Mouse (Mus musculus): Measurements from ENCODE around the gene Rpl27. TPM values are rescaled to one million over a fixed set of nuclear protein-coding genes. Genes with fewer than 3 reads are reported as not detected.
A peak's percentile ranks its signal among the peaks of the same experiment; 100 is the strongest.
"Not testable (repeated sequence)": the region's sequence is repeated elsewhere in the genome, so short reads cannot be mapped to it uniquely, and the experiment has no call there.

Rpl27 gene
- total RNA-seq, 2 experiments from 2014 or later: 40.7 to 42.5 TPM

DNA sequence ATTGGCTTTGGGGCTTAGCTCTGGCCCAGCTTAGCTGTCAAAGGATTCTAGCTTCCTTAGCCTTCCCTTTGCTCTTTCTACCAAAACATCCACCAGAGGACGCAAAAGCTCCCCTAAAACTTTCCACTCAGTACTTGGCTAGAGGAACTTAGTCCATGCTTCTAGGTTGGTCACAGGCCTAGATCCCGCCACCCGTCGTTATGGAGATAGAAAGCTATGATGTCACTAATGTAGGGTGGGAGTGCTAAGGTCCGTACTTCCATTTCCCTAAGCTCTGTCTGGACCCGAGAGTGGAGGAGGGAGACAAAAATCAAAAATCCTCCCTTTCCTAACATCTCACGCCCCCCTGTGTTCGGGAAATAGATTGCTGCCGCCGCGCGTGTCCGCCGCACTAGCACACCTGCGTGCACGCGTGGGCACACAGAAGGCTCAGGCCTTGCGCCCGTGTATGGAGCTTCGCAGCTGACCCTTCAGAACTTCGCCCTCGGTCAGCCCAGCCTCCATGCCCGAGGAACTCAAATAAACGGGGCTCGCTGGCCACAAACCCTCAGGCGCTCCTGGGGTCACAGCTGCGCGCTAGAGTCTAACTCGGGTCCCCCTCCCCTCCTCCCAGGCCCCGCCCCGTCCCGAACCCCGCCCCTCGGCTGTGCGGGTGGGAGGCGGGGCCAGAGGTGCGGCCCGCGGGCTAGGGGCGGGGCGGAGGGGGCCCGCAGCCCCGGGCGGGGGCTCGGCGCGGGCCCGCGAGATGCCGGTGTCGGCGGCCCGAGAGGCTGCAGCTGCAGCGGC lies 25.6 kb downstream of the Rpl27 start:
- DNase-seq (ENCODE audit: low spot score in 2 of 2): peak; percentile 23 to 77

DNA sequence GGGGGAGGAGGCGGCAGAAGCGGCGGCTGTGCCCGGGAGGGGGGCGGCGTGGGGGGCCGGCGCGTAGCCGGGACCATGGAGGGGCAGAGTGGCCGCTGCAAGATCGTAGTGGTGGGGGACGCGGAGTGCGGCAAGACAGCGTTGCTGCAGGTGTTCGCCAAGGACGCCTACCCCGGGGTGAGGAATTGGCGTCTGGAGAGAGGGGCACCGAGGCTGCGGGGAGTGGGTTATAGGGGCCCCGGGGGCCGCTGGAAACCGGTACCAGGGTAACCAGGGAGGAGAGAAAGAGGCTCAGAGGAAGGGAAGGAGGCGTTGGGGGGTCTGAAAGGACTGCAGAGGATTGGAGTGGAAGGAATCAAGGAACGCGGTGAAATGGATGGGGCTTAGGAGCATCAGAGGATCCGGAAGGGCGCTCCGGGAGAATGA lies 26.2 kb downstream of the Rpl27 start:
- DNase-seq (ENCODE audit: low spot score in 2 of 2): no peak

DNA sequence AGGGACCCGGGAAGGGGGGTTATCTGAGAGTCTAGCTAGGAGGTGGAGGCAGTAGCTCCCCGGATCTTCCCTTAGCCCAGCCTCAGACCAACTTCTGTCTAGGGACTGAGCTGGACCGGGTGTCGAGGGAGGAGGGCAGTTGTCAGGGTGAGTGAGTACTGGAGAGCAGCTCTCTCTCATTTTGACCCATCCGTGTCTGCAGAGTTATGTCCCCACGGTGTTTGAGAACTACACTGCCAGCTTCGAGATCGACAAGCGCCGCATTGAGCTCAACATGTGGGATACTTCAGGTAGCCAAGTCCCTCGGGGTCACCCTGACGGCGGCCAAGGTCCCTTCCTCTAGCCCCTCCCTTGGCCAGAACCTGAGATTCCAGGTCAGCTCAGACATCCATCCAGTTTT lies 26.6 kb downstream of the Rpl27 start:
- DNase-seq (ENCODE audit: low spot score in 2 of 2): no peak

DNA sequence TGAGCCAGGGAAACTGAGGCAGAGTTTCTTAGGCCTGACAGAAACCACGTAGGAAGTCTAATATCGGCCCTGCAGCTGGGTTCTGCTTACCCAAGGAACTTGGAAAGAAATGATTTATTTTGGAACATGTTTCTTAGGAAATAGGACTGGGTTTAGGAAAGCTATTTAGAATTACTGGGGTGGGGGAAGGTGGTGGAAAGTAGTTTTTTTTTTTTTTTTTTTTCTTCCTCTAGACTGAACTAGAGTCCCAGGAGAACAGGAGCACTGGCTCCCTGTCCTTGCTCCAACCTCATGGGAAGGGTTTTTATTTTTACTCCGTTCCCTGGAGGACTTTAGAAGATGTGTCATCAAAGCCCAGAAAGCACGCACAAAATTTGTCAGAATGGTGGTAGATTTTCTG lies 27.1 kb downstream of the Rpl27 start:
- no peak for DNase-seq (ENCODE audit: low spot score in 2 of 2)

DNA sequence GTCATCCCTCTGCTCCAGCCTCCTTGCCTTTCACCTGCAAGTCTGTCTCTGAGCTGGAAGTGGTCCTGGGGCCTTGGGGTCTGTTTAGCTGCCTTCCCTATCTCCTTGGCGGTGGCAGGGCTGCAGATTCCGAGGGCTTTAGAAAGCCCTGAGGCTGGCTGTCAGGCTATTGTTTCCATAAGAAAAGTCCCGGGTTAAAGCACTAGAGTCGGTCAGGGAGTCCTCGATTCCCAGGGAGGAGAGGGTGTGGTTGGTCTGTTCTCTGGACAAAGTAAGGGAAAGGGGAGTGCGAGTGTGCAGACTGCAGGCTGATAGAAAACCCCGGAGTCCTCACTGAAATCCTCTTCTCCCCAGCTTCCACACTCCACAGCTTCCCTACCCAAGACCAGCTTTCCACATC lies 28.1 kb downstream of the Rpl27 start:
- DNase-seq (ENCODE audit: low spot score in 2 of 2): no peak

DNA sequence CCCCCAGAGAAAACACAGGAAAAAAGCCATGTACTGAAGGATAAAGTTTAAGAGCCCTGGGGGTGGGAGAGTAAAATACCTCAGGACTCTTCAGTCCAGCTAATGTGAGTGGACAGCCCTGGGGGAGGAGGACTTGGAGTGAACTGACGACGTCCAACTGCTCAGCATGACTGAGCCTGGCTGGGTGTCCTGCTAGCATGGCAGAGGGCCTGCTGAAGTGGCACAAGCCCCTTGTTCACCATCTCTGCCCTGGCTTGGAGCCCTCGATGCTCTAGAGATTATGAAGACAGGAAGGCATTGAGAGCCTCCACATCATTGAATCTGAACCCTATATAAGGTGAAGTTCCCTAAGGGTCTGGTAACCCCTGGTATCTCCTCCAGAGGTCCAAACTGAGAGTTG lies 29.8 kb downstream of the Rpl27 start:
- no peak for DNase-seq (ENCODE audit: low spot score in 2 of 2)

DNA sequence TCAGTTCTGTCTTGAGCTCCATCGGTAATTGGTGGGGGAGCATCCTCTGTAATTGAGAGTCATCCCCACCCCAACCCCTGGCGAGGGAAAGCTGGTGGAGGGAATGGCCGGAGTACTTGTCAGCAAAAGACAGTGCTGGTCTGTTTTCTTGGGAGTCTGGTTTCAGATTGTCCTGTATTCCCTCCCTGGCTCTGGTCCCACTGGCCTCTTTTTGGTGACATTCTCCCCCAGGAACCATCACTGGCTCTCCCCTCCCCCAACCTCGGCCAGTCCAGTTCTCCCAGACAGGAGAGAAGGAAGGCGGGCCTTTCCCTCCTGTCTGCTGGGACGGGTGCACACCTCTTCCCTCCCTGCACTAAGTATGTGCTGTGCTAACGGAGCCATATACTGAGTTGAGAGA lies 30.2 kb downstream of the Rpl27 start:
- peak; percentile 8 to 19 for DNase-seq (ENCODE audit: low spot score in 2 of 2)

DNA sequence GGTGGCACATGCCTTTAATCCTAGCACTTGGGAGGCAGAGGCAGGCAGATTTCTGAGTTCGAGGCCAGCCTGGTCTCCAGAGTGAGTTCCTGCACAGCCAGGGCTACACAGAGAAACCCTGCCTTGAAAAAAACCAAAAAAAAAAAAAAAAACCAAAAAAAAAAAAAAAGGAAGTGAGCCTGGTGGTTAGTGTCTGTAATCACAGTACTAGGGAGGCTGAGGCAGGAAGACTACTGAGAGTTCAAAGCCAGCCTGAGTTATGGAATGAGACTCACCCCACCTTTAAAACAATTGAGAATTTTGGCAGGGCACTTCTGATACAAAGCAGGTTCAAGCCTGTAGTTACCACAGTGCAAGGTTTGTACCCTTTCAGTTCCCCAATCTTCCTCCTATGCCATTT lies 31.6 kb downstream of the Rpl27 start:
- not testable (repeated sequence) for DNase-seq (ENCODE audit: low spot score in 2 of 2)

DNA sequence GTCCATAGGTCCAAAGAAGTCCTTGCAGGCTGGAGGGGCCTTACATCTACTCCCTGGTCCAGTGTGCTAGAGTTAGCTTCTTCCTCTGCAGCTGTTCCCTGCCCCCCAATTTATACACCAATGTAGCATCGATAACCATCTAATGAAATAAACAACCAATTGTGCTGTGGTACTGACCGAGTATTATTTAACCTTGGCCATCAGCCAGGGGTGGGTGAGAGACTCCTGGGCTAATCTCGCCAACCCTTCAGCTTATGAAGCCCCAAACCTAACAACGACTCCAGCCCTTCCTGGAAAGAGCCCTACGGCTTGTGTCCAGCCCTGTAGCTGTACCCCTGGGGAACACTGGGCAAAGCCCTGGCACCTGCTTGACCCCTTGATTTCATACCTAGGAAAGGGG lies 32.2 kb downstream of the Rpl27 start:
- no peak for DNase-seq (ENCODE audit: low spot score in 2 of 2)

DNA sequence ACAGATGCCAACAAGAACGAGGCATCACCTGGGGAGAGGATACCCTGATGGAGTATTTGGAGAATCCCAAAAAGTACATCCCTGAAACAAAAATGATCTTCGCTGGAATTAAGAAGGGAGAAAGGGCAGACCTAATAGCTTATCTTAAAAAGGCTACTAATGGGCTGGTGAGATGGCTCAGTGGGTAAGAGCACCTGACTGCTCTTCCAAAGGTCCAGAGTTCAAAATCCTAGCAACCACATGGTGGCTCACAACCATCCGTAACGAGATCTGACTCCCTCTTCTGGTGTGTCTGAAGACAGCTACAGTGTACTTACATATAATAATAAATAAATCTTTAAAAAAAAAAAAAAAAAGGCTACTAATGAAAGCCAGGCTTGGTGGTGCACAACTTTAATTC lies 34.3 kb downstream of the Rpl27 start:
- DNase-seq (ENCODE audit: low spot score in 2 of 2): not testable (repeated sequence)

DNA sequence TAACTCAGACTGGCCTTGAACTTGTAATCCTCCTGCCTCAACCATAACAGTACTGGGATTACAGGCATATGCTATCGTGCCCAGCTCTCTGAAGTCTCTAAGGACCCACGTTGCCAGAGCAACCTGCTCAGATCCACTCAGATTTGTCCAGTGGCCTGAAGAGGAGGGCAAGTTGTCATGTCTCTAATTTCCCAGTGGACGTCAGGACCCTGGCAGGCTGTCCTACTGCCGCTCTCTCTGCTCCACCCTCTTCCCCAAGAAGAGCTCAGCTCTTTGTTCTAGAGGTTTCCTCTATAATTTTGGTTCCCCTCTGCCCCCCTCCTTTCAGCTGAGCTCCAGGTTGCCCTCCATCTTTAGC lies 35.1 kb downstream of the Rpl27 start:
- no peak for DNase-seq (ENCODE audit: low spot score in 2 of 2)

DNA sequence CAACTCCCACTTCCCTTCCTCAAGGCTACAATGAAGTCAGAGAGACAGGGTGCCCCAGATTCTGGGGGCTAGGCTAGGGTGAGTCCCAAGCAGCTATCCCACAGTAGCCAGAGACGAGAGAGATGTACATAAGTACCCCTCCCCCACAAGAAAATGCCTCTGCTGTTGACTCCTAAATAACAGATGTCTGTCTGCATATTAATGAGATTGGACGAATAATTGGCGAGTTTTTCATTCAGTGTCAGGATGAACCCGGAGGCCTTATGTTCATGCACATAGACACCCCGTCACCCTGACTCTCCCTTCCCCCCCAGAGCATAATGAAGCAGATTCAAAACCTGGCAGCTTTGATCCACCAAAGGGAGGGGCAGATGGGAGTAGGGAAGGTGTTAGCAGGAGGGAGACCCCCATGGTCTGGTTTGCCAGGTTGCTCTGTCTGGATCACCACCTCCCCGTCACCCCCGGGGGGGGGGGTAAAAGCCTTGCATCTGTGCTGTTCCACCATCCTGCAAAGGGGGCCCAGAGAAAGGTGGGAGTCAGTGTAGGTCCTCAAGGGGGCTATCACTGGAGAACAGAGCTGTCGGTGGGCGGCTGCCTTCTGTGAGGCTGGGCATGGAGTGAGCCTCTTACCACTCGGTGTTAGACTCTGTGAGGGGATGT lies 35.6 kb downstream of the Rpl27 start:
- no peak for DNase-seq (ENCODE audit: low spot score in 2 of 2)

DNA sequence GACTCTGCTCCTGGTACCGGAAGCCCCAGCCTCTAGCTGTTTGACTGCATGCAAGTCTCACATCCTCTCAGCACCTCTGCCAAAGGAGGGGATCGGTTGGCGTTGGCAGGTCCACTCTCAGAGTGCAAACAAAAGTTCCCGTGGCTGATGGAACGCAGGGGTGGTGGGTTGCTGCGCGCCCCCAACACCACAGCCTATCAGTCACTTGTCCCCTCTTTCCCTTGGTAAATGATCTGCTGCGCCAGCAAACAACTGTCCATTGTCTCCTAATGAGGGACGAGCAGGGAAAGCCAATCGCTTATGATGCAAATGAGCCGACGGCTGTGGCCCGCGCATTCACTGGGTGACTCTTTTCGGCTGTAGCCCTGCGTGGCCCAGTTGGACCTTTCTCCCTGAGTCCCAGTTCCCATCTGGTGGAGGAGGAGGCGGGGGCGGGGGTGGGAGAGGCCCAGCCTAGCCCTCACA lies 37.1 kb downstream of the Rpl27 start:
- peak; percentile 28 to 31 for DNase-seq (ENCODE audit: low spot score in 2 of 2)

DNA sequence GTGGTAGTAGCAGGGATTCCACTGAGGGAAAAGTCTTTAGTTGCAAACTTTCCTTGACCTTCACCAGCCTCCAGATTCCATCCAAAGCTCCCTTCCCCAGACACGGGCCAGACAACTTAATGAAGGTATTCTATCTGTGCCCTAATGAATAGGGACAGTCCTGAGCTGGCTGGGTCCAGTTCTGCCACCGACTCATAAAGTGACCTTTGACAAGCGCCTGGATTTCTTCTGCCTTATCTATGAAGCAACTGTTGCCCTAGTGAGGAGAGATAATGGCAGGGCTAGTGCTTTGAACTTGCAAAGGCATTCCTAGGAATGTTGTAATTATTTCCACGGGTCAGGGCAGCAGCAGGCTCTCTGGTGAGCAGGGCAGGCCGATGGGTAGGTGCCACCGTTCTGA lies 38.8 kb downstream of the Rpl27 start:
- no peak for DNase-seq (ENCODE audit: low spot score in 2 of 2)

DNA sequence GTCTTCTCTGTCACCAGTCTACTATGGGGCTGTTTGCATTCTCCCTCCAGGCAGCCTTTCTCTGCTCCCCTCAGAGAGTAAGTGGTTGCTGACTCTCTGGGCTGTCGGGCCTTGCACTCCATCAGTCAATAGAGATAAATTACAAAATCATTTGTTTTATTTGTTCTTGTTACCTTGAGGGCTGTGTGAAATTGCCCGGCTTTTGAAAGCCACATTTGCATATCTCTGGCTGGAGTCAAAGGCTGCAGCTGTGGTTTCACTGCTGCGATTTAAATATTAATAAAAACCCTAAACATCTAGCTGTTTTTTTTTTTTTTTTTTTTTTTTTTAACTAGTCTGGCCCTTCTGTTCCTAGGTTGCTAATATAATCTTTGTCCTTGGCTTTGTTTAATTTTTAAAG lies 41.7 kb downstream of the Rpl27 start:
- no peak for DNase-seq (ENCODE audit: low spot score in 2 of 2)

DNA sequence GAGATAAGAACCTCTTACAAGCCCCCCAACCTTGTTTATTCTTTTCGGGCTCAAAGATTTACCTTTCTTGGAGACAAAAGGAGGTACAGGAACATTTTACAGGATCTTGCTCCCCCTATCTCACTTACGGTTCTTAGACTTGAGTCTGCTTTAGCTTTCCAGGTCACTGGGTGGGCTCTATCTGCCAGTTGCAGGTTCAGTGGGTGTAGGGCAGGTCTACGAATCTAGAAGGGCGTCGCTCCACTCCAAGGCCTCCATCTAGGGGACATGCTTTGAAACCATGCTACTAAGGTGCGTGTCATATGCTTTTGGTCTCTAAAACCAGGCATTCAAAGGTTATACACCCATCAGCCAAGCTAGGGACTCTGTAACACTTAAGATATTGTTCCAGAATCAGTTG lies 42.1 kb downstream of the Rpl27 start:
- no peak for DNase-seq (ENCODE audit: low spot score in 2 of 2)

DNA sequence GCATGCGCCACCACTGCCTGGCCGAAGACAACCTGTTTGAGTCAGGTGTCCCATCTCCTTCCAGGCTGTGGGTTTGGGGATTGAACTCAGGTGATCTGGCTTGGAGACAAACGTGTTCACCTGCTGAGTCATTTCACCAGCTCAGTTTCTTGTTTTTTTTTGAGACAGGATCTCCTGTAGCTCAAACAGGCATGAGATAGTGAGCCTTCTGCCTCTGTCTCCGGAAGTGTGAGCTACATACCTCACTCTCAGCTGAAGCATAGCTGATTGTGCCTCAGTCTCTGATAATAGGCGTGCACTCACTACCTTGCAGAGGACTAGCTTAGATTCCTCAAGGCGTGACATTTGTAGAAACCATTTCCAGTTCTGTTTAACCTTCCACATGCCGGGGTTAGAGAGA lies 42.7 kb downstream of the Rpl27 start:
- DNase-seq (ENCODE audit: low spot score in 2 of 2): no peak

DNA sequence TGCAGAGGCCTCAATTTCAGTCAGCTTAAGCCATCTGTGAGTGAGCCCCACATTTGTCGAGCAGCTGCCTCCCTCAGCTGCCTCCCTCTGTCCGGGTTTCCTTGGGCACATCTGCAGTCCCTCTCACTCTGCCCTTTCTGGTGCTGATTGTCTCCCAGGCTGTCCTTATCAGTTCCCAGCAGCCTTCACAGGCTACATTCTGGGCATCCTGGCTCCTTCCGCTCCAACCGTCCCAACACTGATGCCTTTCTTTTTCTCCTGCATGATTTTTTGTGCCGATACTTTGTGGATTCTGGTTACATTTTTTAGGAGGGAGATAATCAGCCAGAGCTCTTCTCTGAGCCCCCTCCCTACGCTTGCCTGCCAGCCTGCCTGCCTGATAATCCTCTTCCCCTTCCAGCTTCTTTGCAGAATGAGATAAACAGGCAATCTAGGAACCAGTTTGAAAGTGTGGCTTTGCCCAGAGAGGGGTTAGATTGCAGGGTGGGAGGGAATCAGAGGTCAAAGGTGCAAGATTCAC lies 43.5 kb downstream of the Rpl27 start:
- no peak for DNase-seq (ENCODE audit: low spot score in 2 of 2)

DNA sequence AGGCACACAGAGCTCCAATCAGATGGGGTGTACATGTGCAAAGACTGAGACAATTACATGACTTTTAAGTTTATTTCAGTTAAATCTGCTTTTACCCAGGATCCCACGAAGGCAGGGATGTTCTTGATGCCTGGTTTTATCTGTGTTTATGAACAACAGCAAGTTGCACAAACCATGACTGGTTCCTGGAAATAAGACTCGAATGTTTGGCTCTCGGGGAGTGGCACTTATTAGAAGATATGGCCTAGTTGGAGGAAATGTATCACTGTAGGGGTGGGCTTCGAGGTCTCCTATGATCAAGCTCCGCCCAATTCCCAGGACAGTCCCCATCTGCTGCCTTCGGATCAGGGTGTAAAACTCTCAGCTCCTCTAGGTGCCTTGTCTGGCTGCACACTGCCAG lies 44.0 kb downstream of the Rpl27 start:
- DNase-seq (ENCODE audit: low spot score in 2 of 2): no peak
